Mouse (Mus musculus) skeletal muscle tissue, adult 2 months (tissue): Measurements from ENCODE around the gene Nat8f5.
"Not testable (repeated sequence)": the region's sequence is repeated elsewhere in the genome, so short reads cannot be mapped to it uniquely, and the experiment has no call there.

Experiments
- DNase-seq: peaks from one replicate; pipeline ENCODE4 v3.0.0-alpha.2; 2012; ENCODE audit warnings: low read depth, low spot score

The Nat8f5 gene

DNA sequence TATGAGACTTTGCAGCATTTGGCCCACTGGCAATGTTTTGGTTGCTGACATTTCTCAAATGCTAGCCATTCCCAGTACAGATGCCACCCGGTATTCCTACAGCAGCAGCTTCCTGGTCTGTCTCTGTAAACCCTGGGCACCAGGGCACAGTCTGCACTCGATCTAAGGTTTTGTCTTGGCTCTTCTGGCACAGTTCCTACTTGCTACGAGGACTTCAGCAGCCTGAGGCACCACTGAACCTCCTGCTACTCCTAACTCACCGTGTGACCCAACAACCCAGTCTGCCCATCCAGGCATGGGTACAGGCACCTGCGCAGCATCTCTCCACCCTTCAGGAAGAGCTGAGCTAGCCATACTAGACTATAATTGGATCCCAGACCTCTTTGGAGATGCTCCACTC is 15.3 kb upstream of the Nat8f5 start:
- DNase-seq, result not testable (repeated sequence)

DNA sequence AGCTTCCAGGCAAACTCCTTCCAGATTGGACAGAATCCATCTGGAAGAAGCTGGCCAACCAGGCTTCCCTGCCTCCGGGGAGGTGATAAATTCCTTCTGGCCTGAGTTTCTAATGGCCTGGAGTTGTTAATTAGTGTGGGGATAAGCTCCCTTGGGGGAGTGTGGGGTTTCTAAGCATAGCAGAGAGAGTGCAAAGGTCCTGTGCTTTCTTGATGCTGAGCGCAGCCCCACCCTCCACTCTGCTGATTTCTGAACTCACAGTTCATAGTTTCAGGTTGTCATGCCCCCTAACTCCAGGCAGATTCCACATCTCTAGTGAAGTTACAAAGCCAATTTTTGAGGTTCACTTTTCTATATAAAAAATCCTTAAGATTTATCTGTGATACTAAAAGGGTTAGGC is 14.3 kb upstream of the Nat8f5 start:
- DNase-seq, result not testable (repeated sequence)

DNA sequence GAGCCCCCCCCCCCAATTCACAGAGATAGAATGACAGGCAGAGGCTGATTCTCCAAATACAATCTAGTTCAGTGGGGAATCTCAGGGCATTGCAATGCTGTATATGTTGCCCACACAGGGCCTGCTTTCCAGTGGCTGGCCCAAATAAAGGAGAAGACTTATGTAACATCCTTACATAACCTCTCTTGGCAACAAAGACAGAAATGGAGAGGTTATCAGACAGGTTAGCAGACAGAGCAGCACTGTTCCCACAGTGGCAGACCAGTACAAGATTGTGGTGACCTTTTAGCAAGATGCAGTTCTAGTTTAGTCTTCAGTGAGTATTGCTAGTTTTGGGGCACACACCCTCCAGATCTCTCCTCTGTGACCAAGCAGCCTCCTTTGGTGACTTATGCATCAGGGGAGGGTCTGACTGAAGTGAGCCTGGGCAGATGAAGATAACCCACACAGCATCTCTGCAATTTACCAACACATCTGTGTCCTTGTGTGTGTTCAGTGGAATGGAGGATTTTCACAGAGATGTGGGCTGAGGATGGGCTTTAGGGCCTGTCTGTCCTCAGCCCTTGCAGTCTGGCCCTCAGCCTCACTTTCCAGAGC is 13.8 kb upstream of the Nat8f5 start:
- DNase-seq, result peak; percentile 15

DNA sequence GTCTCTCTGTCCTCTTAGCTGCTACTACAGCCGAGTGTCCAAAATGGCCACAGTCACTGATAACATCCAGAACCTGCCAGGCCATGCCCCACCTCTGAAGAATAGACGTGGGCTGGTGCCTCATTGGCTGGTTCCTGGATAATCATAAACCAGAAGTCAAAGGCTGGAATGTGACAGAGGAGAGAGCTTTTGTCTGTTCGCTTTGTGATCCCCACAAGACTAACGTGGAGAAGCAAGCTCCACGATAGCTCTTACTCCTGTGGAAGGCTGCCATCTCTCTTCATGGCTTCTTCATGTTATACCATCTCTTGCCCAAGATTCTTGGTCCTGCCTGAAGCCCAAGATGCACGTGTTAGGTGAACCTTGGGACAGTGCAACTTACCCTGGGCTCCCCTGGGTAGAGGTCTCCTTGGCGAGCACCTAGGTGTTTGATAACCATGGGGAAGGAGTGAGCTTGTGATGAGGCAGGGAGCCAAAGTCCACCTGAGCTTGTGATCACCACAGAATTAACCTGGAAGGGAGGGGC is 11.1 kb upstream of the Nat8f5 start, which contains the start of gene Nat8:
Gene Nat8, minus strand, starts transcription at position 287 of the 526 bp plus-strand sequence.
- no peak for DNase-seq

DNA sequence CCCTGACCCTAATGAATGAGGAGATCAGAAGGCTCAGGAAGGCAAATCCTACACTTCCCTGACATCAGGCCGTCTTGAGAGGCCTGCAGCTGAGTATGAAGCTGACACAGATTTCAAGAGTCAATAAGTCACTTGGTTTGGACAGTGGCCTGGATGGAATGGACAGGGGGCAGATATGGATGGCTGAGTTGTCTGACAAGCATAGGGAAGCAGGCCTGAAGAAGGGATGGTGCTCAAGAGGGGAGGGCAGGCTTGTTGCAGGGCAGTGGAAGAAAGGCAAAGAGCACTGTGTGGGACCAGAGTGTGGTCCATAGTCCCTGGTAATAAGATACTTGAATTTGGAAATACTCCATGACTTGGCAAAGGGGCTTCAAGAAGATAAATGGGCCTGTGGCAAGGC is 8.7 kb upstream of the Nat8f5 start:
- DNase-seq, result no peak

DNA sequence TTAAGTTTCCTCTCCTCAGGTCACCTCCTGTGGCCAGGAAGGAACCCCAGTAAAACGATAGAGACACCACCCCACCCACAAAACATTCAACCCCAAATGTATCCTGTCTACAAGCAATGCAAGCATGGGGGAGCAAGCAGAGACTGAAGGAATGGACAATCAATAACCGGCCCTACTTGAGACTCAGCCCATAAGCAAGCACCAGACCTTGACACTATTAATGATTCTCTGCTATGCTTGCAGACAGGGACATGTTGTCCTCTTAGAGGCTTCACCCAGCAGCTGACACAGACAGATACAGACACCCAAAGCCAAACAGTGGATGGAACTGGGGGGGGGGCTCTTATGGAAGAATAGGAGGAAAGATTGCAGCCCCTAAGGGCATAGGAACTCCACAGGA is 5.1 kb upstream of the Nat8f5 start:
- DNase-seq, result no peak

DNA sequence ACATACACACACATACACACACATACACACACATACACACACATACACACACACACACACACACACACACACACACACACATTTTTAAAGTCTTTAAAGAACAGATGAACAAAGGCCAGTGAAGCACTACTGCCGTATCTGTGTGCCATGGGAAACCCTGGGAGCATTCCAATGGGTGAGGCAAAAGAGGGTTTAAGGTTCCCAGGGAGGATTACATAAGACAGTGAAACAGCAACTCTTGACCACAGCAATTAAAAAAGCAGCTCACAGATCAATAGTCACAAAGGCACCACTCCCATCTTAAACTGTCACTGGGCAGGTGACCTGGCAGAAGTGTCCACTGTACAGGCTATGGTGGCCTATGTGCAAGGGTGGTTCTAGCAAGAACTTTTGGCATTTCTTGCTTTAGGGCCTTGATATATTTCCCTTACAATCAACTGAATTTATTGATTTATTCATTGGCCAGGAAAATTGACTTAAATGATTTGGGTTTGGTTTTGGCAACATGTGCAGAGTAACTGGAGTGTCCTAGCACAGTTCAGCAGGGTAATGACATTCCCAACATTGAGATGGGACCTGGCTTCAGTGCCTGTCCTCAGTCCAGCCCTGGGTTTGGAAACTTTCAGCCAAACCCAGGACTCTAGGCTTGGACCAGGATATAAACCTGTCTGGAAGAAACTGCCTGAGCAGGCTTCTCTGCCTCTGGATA is 2.8 kb upstream of the Nat8f5 start:
- peak; percentile 30 for DNase-seq

DNA sequence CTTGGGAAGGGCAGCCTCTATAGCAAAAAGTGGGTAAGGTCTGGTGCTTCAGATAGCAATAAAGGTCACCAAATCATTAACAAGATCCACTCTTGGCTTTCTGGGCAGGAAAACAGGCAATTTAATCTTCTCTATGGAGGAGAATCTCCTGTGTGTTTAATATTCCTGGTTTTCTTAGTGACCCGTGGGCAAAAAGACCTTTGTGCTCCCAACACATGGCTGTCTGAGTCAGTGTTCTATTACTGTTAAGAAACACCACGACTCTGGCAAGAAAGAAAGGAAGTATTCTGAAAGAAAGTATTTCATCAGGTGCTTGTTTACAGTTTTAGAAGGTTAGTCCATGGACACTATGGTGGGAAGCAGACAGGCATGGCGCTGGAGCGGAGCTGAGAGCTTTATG is 1.5 kb upstream of the Nat8f5 start:
- DNase-seq, result no peak

DNA sequence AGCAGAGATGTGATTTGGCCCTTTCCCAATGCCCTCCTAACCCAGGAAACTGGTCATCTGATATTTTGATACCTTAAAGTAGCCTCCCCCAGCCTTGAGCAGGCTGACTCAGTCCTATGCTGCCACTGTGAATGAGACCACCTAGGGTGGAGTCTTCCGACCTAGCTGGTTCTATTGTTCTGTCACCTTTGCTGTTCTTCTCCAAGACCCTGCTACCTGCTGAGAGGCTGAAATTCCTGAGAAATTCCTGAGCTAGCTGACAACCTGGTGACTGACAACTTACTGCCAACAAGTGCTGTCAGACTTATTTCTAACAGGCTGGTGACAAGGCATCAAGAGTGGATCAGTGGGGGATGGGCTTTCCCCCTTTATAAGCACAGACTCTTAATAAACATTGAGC is 2.4 kb downstream of the Nat8f5 start:
- no peak for DNase-seq

DNA sequence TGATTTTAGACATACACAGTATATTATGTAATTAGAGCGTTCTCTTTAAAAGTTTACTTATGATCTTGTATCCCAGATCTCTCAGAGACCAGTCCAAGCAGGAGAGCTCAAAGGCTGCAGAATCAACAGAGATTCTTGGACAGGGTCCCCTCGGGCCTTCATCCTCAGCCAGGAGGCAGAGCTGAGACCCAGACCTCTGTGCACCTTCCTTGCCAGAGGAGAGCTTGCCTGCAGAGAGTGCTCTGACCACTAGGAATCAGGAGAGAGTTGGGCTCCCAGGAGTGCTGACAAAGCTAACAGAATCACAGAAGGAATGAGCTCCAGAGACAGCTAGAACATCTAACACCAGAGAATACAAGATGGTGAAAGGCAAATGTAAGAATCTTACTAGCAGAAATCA is 7.4 kb downstream of the Nat8f5 start:
- no peak for DNase-seq

DNA sequence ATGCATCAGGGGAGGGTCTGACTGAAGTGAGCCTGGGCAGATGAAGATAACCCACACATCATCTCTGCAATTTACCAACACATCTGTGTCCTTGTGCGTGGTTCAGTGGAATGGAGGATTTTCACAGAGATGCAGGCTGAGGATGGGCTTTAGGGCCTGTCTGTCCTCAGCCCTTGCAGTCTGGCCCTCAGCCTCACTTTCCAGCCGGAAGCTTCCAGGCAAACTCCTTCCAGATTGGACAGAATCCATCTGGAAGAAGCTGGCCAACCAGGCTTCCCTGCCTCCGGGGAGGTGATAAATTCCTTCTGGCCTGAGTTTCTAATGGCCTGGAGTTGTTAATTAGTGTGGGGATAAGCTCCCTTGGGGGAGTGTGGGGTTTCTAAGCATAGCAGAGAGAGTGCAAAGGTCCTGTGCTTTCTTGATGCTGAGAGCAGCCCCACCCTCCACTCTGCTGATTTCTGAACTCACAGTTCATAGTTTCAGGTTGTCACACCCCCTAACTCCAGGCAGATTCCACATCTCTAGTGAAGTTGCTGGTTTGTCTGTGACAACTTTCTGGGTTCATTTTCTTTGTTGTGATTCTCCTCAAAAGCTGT is 9.7 kb downstream of the Nat8f5 start:
- DNase-seq, result not testable (repeated sequence)

DNA sequence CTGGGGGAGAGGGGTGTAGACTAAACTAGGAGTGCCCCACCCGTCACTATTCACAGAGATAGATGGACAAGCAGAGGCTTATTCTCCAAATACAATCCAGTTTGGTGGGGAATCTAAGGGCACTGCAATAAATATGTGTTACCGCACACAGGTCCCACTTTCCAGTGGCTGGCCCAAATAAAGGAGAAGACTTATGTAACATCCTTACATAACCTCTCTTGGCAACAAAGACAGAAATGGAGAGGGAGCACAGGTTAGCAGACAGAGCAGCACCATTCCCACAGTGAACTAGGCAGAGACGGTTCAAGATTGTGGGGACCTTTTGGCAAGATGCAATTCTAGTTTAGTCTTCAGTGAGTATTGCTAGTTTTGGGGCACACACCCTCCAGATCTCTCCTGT is 10.3 kb downstream of the Nat8f5 start:
- DNase-seq, result not testable (repeated sequence)

DNA sequence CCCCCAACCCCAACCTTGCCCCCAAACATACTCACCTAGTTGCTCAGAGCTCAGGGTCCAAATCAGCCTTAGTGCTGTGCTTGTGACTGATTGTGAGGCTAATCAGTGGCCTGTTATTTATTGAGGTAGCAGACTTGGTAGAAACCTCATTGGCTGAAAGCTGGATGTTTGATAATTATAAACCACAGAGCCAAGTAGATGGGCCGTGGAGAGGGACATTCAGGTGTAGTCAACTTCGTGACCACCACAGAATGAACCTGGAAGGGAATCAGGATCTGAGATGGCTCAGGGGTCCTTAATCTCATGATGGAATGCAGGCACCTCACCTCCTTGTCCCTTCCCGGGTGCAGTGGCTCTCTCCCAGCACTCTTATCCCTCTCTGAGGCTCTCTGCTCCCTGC is 11.0 kb downstream of the Nat8f5 start:
- DNase-seq, result not testable (repeated sequence)

DNA sequence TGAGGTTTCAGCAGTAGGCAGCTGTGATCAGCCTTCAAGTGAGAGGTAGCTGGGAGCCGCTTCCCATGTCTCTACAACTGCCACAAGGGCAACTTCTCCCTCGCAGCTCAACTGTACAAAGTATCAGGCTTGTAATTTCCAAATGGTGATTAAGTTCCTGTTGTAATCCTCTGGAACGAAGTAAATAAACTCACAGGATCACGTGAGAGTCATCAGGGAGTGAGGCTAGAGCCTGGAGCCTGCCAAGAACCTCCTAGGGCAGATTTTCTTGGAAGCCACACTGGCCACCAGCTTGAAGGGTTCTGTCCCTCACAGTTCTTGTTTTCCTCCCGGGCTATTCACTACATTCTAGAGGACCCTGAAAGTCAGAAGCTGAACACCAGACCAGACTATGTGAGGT is 17.6 kb downstream of the Nat8f5 start:
- peak; percentile 9 for DNase-seq
